Mouse (Mus musculus) midbrain, embryonic 12.5 days (tissue): ENCODE data around the gene Fam193a. TPM values are rescaled to one million over a fixed set of nuclear protein-coding genes. Genes with fewer than 3 reads are reported as not detected.

Source experiments
- ATAC-seq: fragments of 200-750 bp; cut with Nextera tagmentation; 2 replicates; pipeline ENCODE4 v1.8.0; 2017; ENCODE audit warnings: low read depth, moderate TSS enrichment, moderate library complexity; ENCODE audit not compliant: low FRiP score
- H3K27ac ChIP-seq: fragments of 300-500 bp; sonication (generic); replicated peaks from 2 replicates; pipeline ENCODE4 v1.5.1; 2016; ENCODE audit warnings: mild to moderate bottlenecking
- H3K27me3 ChIP-seq: fragments of 300-500 bp; sonication (generic); 2 replicates; pipeline ENCODE4 v1.6.1; 2016; ENCODE audit warnings: mild to moderate bottlenecking
- H3K36me3 ChIP-seq: fragments of 300-500 bp; sonication (generic); 2 replicates; pipeline ENCODE4 v1.6.1; 2016
- H3K4me1 ChIP-seq: fragments of 300-500 bp; sonication (generic); 2 replicates; pipeline ENCODE4 v1.6.1; 2016
- H3K4me2 ChIP-seq: fragments of 300-500 bp; sonication (generic); replicated peaks from 2 replicates; pipeline ENCODE4 v1.6.1; 2016; ENCODE audit warnings: mild to moderate bottlenecking, moderate library complexity
- H3K4me3 ChIP-seq: fragments of 300-500 bp; sonication (generic); 2 replicates; pipeline ENCODE4 v1.5.1; 2016; ENCODE audit warnings: mild to moderate bottlenecking
- H3K9ac ChIP-seq: fragments of 300-500 bp; sonication (generic); replicated peaks from 2 replicates; pipeline ENCODE4 v1.6.1; 2016; ENCODE audit warnings: mild to moderate bottlenecking, moderate library complexity
- H3K9me3 ChIP-seq: fragments of 300-500 bp; sonication (generic); 2 replicates; pipeline ENCODE4 v1.6.1; 2016; ENCODE audit warnings: mild to moderate bottlenecking
- WGBS: fragments of 180-500 bp; shearing (Covaris S2); methylation state at CpG from one replicate; pipeline ENCODE4 v1.1.7; 2016; 5-methylcytosine and 5-hydroxymethylcytosine counted together
- polyA plus RNA-seq: library from polyadenylated mRNA; unstranded; fragments of >200 nt; fragmentation: Nextera tagmentation; extraction: Ambion mirVana; gene quantifications from 2 replicates; pipeline ENCODE4 v1.2.1, GENCODE M21; 2016

Fam193a gene
- polyA plus RNA-seq, 1 experiment from 2014 or later, result 17.4 TPM

DNA sequence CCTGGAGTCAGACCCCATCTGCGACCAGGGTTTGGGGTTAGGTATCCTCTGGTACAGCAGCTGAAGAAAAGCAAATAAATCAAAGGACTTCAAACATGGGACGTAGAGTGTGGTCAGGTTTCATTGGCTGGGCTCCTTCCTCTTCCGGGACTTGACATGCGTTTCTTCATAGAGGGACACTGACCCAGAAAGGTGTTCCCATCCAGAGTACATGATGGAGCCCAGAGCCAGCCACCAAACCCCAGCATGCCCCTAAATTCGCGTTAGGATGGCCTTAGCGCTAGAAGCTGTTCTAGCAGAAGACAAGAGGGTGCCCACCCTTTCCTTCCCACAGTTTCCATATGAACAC is 144.5 kb downstream of the Fam193a start:
- H3K9ac ChIP-seq, result no peak overlapping the region
- H3K4me3 ChIP-seq, result peak overlapping the region; percentile 66
- H3K36me3 ChIP-seq, result no peaks in the 10 kb centered on the region
- H3K27me3 ChIP-seq, result peaks cover 27% of the 10 kb centered on the region
- no peaks in the 10 kb centered on the region for H3K9me3 ChIP-seq
- H3K27ac ChIP-seq, result no peak overlapping the region
- H3K4me2 ChIP-seq, result peak overlapping the region; percentile 97
- peak; percentile 61; the same call in 1 of the 2 replicates for ATAC-seq
- 35% methylated on average over 7 of the region's 7 CpGs for WGBS
- peaks cover 7% of the 10 kb centered on the region; the same call in 1 of the 2 replicates for H3K4me1 ChIP-seq

DNA sequence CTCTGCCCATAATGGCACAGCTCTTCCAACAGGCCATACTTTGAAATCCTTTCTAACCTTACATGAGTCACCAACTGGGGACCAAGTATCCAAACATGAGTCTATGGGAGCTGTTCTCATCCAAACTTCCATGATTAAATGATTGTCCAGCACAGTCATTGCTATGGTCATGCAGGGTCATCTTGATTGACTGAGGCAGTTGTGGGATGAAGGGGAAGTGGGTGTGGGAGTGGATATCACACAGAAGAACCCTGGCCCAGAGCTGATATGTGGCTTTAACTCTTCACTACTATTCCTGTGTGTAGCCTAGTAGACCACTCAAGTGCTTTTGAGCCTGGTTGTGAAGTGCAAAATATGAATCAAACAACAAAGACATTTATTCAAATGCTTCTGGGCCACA is 145.4 kb downstream of the Fam193a start:
- no peaks in the 10 kb centered on the region for H3K9me3 ChIP-seq
- no peak overlapping the region for H3K4me2 ChIP-seq
- H3K36me3 ChIP-seq, result no peaks in the 10 kb centered on the region
- no peak overlapping the region for H3K4me3 ChIP-seq
- no peak overlapping the region for H3K27ac ChIP-seq
- H3K9ac ChIP-seq, result no peak overlapping the region
- peaks cover 7% of the 10 kb centered on the region; the same call in 1 of the 2 replicates for H3K4me1 ChIP-seq
- peaks cover 27% of the 10 kb centered on the region for H3K27me3 ChIP-seq
- ATAC-seq, result no peak

DNA sequence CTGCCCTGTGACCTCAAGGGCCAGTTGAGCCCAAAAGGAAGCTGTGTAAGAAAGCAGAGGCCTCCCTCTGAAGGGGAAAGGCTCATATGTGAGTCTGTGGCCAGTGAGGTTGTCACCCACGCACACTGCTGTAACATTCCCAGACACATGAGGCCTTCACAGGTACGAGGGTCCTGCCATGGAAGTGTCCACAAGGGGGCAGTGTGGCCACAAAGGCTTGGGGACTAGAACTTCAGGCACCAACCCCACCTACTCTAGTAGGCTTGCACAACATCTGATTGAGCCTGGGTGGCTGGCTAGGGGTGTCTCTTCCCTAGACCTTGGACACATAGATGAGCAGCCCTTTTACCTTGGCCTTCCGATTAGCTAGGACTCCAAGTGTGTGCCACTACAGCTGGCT is 148.2 kb downstream of the Fam193a start:
- no peaks in the 10 kb centered on the region for H3K9me3 ChIP-seq
- H3K4me2 ChIP-seq, result no peak overlapping the region
- H3K27me3 ChIP-seq, result peaks cover 17% of the 10 kb centered on the region
- H3K27ac ChIP-seq, result no peak overlapping the region
- H3K9ac ChIP-seq, result no peak overlapping the region
- 20% methylated on average over 3 of the region's 3 CpGs for WGBS
- H3K36me3 ChIP-seq, result no peaks in the 10 kb centered on the region
- ATAC-seq, result no peak
- no peak overlapping the region for H3K4me3 ChIP-seq
- peaks cover 7% of the 10 kb centered on the region; the same call in 1 of the 2 replicates for H3K4me1 ChIP-seq

DNA sequence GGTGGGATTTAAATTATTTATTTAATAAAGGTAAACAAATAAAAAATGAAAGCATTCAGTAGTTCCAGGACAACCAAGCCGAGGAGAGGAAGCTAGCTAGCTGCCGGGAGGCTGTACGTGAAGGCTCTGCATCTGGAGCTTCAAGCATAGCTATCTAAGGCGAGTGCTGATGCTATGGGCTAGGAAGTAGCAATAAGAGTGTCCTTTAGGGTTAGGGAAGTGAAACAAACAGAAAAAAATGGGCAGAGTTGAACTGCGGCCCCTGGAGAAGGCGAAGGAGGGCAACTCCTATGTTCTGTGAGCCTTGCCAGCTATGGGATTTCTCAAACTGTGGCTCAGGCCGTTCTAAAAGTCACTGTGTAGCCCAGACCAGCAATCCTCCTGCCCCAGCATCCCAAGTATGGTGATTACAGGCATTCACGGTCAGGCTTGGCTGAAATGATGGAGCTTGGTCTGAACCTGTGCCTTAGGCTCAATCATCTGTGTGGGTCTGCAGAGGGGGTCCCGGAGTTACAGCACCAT is 149.7 kb downstream of the Fam193a start:
- Histone ChIP-seq H3K9ac (no peak overlapping the region), H3K4me3 (no peak overlapping the region), H3K4me2 (no peak overlapping the region), H3K27me3 (peaks cover 8% of the 10 kb centered on the region; the same call in 1 of the 2 replicates), H3K27ac (no peak overlapping the region), H3K36me3 (no peaks in the 10 kb centered on the region), H3K9me3 (no peaks in the 10 kb centered on the region), H3K4me1 (no peaks in the 10 kb centered on the region)
- WGBS, result 82% methylated on average over 9 of the region's 9 CpGs
- ATAC-seq, result no peak

DNA sequence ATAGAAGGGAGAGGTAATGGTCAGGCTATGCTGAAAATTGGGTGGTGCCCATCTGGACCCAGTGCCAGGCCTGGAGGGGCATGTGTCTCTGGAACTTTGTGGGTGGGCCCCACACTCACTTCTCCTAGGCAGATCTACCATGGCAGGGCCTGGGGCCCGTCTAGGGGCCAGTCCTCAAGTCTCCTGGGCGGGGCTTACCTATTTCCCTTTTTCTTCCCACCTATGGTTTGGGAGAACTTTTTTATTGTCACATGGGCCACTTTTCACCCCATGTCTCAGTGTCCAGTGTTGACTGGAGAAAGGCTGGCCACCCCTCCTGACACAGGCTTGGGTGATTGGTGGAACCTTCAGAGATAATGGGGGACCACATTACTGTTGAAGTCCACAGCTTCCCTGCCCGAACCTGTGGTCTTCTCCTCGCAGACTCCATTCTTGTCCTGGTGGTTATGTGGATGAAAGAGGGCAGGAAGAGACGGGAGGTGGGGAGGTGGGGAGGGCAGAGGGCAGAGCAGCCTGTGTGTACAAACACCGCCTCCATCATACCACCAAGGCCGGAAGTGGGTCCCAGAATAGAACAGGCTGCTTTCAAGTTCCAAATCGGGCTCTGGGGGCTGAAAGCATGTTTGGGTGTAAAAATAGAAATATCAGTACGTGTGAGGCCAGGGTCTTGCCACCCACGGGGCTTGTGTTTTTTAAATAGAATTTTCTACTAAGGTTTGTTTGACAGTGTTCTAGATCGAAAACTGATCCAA is 150.9 kb downstream of the Fam193a start:
- Histone ChIP-seq H3K4me1 (no peaks in the 10 kb centered on the region), H3K27ac (no peak overlapping the region), H3K4me2 (no peak overlapping the region), H3K27me3 (peaks cover 2% of the 10 kb centered on the region; the same call in 1 of the 2 replicates), H3K36me3 (no peaks in the 10 kb centered on the region), H3K9ac (no peak overlapping the region), H3K9me3 (no peaks in the 10 kb centered on the region), H3K4me3 (no peak overlapping the region)
- no peak for ATAC-seq
- 74% methylated on average over 11 of the region's 11 CpGs for WGBS

DNA sequence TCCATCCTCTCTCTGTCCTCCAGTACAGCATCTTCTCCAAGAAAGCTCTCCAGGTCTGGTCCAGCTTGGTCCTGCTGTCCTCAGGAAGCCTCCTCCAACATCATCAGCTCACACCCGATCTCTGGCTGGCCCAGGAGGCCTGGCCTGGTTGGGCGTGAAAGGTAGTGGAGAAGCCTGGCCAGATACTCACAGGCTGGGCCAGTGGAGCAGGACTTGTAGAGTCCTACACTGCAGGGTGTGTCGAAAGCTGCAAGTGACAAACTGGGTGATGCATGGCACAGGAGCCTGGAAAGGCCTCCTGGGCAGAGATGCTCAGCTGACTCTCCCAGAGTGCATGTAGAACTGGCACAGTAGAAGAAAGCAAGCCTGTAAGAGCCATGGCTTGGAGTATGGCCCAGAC is 151.6 kb downstream of the Fam193a start:
- Histone ChIP-seq H3K27me3 (peaks cover 9% of the 10 kb centered on the region), H3K36me3 (no peaks in the 10 kb centered on the region), H3K4me3 (no peak overlapping the region), H3K4me1 (no peaks in the 10 kb centered on the region), H3K4me2 (no peak overlapping the region), H3K9ac (no peak overlapping the region), H3K9me3 (no peaks in the 10 kb centered on the region), H3K27ac (no peak overlapping the region)
- WGBS, result 84% methylated on average over 3 of the region's 3 CpGs
- no peak for ATAC-seq

DNA sequence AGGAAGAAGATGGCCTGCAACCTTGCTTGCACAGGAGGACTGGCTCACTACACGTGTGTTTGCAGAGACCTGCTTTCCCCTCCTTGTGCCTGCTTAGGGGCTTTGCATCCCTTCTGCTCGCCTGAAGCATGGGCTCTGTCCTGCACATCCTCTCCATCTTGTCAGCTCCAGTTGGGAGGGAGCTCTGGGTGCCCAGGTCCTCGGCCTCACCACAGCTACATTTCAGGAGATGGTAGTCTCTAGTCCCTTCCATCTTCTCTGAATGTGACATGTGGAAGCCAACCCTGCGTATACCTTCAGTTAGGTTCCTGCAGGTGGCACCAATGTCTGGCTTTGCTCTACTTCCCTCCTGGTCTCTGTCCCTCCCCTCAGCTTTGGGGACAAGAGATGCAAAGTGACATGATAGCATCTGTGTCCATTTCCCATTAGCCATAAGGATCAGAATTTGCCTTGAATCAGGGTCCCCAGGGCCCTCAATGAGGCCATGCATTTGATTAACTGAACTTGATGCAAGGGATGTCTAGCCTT is 154.3 kb downstream of the Fam193a start:
- Histone ChIP-seq H3K9me3 (no peaks in the 10 kb centered on the region), H3K36me3 (no peaks in the 10 kb centered on the region), H3K27ac (no peak overlapping the region), H3K27me3 (peaks cover 20% of the 10 kb centered on the region), H3K4me3 (no peak overlapping the region), H3K9ac (no peak overlapping the region), H3K4me2 (no peak overlapping the region), H3K4me1 (no peaks in the 10 kb centered on the region)
- 55% methylated on average over 4 of the region's 4 CpGs for WGBS
- ATAC-seq, result no peak

DNA sequence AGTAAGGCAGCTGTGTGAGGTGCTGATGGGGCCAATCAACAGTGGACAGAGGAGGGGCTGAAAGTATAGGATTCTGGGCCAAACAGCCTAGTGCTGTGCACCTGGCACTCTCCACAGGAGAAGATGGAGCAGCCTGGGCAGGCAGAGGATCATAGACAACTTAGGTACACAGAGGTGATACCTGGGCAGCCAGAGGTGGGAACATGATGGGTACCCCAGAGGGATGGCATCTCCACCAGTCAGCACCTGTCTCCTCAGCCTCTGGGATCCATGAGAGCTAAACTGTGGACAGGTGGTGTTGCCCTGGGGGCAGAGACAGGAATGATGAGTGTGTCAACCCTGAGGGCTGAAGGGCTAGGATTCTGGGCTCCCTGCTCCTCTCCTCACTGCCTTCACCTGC is 154.8 kb downstream of the Fam193a start:
- Histone ChIP-seq H3K27me3 (peaks cover 20% of the 10 kb centered on the region), H3K36me3 (no peaks in the 10 kb centered on the region), H3K27ac (no peak overlapping the region), H3K4me2 (no peak overlapping the region), H3K9ac (no peak overlapping the region), H3K4me1 (no peaks in the 10 kb centered on the region), H3K9me3 (no peaks in the 10 kb centered on the region), H3K4me3 (no peak overlapping the region)
- ATAC-seq, result no peak

DNA sequence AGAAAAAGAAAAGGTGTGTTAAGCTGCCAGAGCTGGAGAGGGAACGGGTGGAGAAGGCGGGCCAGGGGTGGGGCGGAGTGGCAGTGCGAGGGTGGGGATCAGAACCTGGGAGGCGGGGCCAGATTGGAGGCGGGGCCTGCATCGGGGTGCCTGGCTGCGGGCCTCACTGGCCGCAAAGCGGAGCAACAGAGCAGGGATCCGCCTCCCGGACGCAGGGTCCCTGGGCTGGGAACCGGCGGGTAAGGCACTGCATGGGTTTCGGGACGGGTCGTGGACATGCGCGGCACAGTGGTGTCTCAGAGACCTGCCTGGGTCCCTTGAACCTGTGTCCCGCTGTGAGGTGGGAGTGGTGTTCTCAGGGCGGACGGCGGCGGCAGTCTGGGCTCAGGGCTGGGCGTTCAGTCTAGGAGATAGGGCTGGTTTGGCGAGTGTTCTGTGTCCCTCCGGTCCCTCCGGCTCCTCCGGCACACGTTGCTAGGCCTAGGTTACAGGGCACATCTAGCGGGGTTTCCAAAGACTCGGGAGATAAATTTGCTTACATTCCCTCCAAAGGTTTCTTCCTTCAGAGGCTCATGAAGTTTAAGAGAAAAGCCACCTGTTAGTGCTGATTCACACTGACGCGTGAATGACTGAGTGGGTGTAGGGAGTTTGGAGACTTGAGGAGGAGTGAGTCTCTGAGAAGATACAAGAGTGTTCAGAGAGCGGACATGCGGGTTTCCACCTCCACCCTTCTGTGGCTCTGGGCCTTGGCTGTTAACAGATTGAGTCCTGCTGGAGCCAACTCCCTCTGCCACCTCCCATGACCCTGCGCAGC is 156.1 kb downstream of the Fam193a start, which contains the start of gene Sh3bp2:
Gene Sh3bp2 (plus strand): TSS at position 176 of the 814 bp plus-strand sequence.
- no peaks in the 10 kb centered on the region for H3K4me1 ChIP-seq
- no peak within 1 kb of the TSS for H3K27ac ChIP-seq
- H3K9ac ChIP-seq, result peak within 1 kb of the TSS; percentile 56
- 3% methylated on average over 38 of the region's 38 CpGs for WGBS
- peak within 1 kb of the TSS; percentile 65 for H3K4me2 ChIP-seq
- H3K9me3 ChIP-seq, result no peaks in the 10 kb centered on the region
- H3K36me3 ChIP-seq, result no peaks in the 10 kb centered on the region
- peak within 1 kb of the TSS; percentile 48 for H3K4me3 ChIP-seq
- H3K27me3 ChIP-seq, result peaks cover 20% of the 10 kb centered on the region
- ATAC-seq, result peak; percentile 93

DNA sequence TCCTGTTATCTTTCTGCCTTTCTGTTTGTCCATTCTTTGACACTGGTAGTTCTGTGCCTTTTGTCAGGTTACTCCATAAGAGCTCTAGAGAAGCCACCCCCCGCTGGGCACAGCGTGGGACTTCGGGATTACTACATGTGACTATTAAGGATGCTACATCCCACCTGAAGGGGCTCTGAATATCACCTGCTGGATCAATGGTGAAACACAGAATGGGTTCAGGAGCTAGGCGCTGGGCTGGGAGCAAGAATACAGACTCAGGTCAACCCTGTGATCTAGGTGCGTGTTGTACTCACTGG is 156.7 kb downstream of the Fam193a start:
- ATAC-seq, result no peak
- Histone ChIP-seq H3K4me1 (no peaks in the 10 kb centered on the region), H3K9ac (0 out of 2 replicates have a peak overlapping the region, but pooled peaks have one; percentile 56), H3K4me3 (no peak overlapping the region), H3K27ac (no peak overlapping the region), H3K27me3 (peaks cover 20% of the 10 kb centered on the region), H3K9me3 (no peaks in the 10 kb centered on the region), H3K36me3 (no peaks in the 10 kb centered on the region), H3K4me2 (peak overlapping the region; percentile 65; the same call in 1 of the 2 replicates)
- WGBS, result 35% methylated on average over 5 of the region's 5 CpGs

DNA sequence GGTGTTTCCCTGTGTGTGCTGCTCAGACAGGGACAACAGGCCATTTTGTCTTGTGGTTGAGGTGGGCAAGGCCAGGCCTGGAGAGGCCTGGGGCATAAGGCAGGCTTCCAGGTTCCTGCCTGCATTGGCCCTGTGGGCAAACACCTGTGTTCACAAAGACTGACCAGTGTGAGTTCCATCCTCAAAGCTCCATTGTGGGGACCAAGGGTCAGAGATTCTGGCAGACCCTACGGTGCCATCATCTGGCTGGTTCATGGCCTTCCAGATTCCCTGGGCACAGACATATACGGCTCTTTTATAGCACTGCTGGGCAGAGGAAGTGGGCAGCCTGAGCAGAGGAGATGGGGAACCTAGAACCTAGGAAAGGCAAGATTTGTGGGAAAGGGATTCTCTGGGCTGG is 157.6 kb downstream of the Fam193a start:
- Histone ChIP-seq H3K4me1 (no peaks in the 10 kb centered on the region), H3K27ac (no peak overlapping the region), H3K4me2 (no peak overlapping the region), H3K36me3 (no peaks in the 10 kb centered on the region), H3K4me3 (no peak overlapping the region), H3K9me3 (no peaks in the 10 kb centered on the region), H3K27me3 (peaks cover 20% of the 10 kb centered on the region), H3K9ac (no peak overlapping the region)
- ATAC-seq, result no peak
- WGBS, result 94% methylated on average over 2 of the region's 2 CpGs

DNA sequence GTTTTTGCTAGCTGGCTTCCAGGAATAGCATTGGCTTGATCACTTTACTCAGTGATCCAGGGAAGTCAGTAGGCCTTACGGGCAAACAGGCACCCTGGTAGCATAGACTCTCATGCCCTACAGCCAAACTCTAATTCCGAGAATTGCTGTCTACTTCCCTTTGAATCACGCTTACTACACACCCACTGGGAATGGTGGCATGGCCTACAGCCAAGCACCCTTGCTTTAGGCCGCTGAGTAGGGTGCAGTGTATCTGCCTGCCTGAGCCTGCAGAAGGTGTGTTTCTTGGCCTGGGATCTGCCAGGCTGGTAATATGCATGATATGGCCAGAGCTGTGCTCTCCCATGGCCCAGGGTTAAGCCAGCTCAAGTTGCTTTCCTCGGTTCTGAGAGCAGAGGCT is 159.0 kb downstream of the Fam193a start:
- H3K9ac ChIP-seq, result no peak overlapping the region
- no peak for ATAC-seq
- H3K36me3 ChIP-seq, result no peaks in the 10 kb centered on the region
- H3K4me2 ChIP-seq, result no peak overlapping the region
- no peak overlapping the region for H3K27ac ChIP-seq
- H3K9me3 ChIP-seq, result no peaks in the 10 kb centered on the region
- H3K27me3 ChIP-seq, result peaks cover 20% of the 10 kb centered on the region
- H3K4me3 ChIP-seq, result no peak overlapping the region
- 84% methylated on average over 5 of the region's 5 CpGs for WGBS
- no peaks in the 10 kb centered on the region for H3K4me1 ChIP-seq
